Mouse (Mus musculus) C2C12 (cell line): Measurements from ENCODE around the gene D630003M21Rik.

ENCODE experiments used
- CEBPB ChIP-seq: IDR thresholded peaks from one replicate; pipeline ENCODE4 v1.6.1; 2011; ENCODE audit warnings: low read depth, mild to moderate bottlenecking, control low read depth, moderate library complexity
- CTCF ChIP-seq: IDR thresholded peaks from one replicate; pipeline ENCODE4 v1.5.1; 2011; ENCODE audit not compliant: control insufficient read depth, insufficient read depth, insufficient read length
- MAX ChIP-seq: IDR thresholded peaks from one replicate; pipeline ENCODE4 v1.6.1; 2011; ENCODE audit warnings: mild to moderate bottlenecking, control low read depth
- MYOD1 ChIP-seq: IDR thresholded peaks from one replicate; pipeline ENCODE4 v1.6.1; 2011; ENCODE audit warnings: low read depth; ENCODE audit not compliant: control insufficient read depth, insufficient read length
- MYOG ChIP-seq: IDR thresholded peaks from one replicate; pipeline ENCODE4 v1.6.1; 2011; ENCODE audit not compliant: control insufficient read depth, insufficient read length; ENCODE audit errors: extremely low read depth

- no peak for TF ChIP-seq CTCF
- TF ChIP-seq MAX, result no peak
- TF ChIP-seq MYOG, result no peak
- no peak for TF ChIP-seq CEBPB
- no peak for TF ChIP-seq MYOD1
Measured at GRCm38 (mm10) chr2:158231071-158231470, 2.0 kb upstream of the D630003M21Rik start.
